Mouse (Mus musculus) C2C12 (cell line): ENCODE data around the gene H2-K1.

Source experiments
- CEBPB ChIP-seq: IDR thresholded peaks from one replicate; pipeline ENCODE4 v1.6.1; 2011; ENCODE audit warnings: low read depth, mild to moderate bottlenecking, control low read depth, moderate library complexity
- CTCF ChIP-seq: IDR thresholded peaks from one replicate; pipeline ENCODE4 v1.5.1; 2011; ENCODE audit not compliant: control insufficient read depth, insufficient read depth, insufficient read length
- FOSL1 ChIP-seq: IDR thresholded peaks from one replicate; pipeline ENCODE4 v1.8.0; 2011; ENCODE audit warnings: mild to moderate bottlenecking, low read length; ENCODE audit not compliant: poor library complexity, insufficient read depth, severe bottlenecking
- MAX ChIP-seq: IDR thresholded peaks from one replicate; pipeline ENCODE4 v1.6.1; 2011; ENCODE audit warnings: mild to moderate bottlenecking, control low read depth
- MYOD1 ChIP-seq: IDR thresholded peaks from one replicate; pipeline ENCODE4 v1.6.1; 2011; ENCODE audit warnings: low read depth; ENCODE audit not compliant: control insufficient read depth, insufficient read length
- MYOG ChIP-seq: IDR thresholded peaks from one replicate; pipeline ENCODE4 v1.6.1; 2011; ENCODE audit not compliant: control insufficient read depth, insufficient read length; ENCODE audit errors: extremely low read depth
- USF1 ChIP-seq: IDR thresholded peaks from one replicate; pipeline ENCODE4 v1.6.1; 2011; ENCODE audit warnings: low read depth, mild to moderate bottlenecking, control low read depth, moderate library complexity

DNA sequence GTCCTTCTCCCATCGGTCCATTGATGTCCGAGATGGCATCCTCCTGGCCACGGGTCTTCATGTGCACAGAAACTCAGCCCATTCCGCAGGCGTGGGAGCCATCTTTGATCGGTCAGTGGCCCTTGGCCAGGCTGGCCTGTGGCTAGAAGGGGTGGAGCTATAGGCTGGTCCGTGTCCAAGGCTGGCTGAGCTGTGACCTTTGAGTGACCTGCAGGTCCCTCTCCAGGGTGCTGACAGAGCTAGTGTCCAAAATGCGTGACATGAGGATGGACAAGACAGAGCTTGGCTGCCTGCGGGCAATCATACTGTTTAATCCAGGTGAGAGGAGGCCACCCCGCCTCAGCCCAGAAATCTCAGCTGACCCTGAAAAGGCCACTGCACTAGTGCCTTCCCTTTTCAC, 36.5 kb upstream of the H2-K1 start:
- TF ChIP-seq MYOG = no peak
- no peak for TF ChIP-seq CTCF
- no peak for TF ChIP-seq CEBPB
- no peak for TF ChIP-seq USF1
- no peak for TF ChIP-seq MYOD1
- no peak for TF ChIP-seq MAX
- TF ChIP-seq FOSL1 = no peak
